Mouse (Mus musculus) ES-E14 (cell line): ENCODE measurements around the gene Fmnl1.

Source experiments
- CHD2 ChIP-seq: IDR thresholded peaks from 2 replicates; pipeline ENCODE4 v1.6.1; 2014; ENCODE audit warnings: mild to moderate bottlenecking, low read depth, low read length, inconsistent platforms
- HCFC1 ChIP-seq: IDR thresholded peaks from 2 replicates; pipeline ENCODE4 v1.6.1; 2012; ENCODE audit warnings: low read length, inconsistent platforms, borderline replicate concordance; ENCODE audit not compliant: insufficient read depth
- MAFK ChIP-seq: IDR thresholded peaks from 2 replicates; pipeline ENCODE4 v1.6.1; 2014; ENCODE audit warnings: mild to moderate bottlenecking, low read depth, low read length, inconsistent platforms; ENCODE audit not compliant: insufficient read depth
- ZC3H11A ChIP-seq: IDR thresholded peaks from 2 replicates; pipeline ENCODE4 v1.6.1; 2012; ENCODE audit warnings: low read depth, mild to moderate bottlenecking, inconsistent platforms, low read length, borderline replicate concordance
- ZNF384 ChIP-seq: IDR thresholded peaks from 2 replicates; pipeline ENCODE4 v1.6.1; 2012; ENCODE audit warnings: low read depth, low read length, inconsistent platforms

DNA sequence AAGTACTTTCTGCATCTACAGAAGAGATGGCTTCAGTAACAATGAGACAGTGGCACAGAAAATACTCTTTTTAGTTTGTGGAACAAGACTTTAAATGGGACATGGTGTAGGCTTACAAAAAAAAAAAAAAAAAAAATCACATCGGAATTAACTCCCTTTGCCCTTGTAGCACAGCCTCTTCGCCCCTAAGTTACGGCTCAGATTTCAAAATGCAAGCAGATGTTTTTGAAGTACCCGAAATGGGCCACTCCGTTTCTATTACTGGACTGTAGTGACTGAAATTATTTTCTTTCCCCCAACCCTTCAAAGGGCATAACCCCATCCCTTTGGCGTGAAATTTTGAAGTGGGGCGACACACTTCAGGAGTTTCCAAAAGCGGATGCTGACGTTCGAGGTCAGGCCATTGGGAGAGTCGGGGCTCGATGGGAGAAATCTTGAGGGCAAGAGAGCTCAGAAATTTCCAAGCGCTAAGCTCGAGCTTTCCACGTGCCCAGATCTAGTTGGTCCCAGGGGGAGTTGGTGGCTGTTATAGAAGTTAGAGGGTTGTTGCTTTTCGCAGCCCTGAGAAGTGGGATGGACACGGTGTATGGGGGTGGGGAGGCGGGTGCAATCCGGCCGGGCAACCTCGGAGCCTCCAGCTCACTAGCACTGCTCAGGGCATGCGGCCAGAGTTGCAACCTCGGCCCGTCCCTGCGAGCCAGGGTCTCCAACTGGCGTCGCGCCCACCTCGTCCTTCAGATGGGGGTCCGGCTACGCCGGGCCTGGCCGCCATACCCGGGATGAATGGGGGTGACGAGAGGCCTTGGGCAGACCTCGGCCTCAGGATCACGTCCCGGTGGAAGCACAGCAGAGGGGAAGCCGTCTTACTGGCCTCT lies 39.0 kb upstream of the Fmnl1 start, which contains the start of gene Hexim2:
- TF ChIP-seq CHD2 = 0 out of 2 replicates have a peak, but pooled peaks have one; percentile 25
- no peak for TF ChIP-seq MAFK
- no peak for TF ChIP-seq ZC3H11A
- no peak for TF ChIP-seq HCFC1
- TF ChIP-seq ZNF384 = peak; percentile 48; the same call in 1 of the 2 replicates
